Mouse (Mus musculus): ENCODE data around the gene Htr2c. TPM values are rescaled to one million over a fixed set of nuclear protein-coding genes. Genes with fewer than 3 reads are reported as not detected.

The Htr2c gene
- total and polyA plus RNA-seq, 3 experiments, result 0.05 TPM; not detected in 2

DNA sequence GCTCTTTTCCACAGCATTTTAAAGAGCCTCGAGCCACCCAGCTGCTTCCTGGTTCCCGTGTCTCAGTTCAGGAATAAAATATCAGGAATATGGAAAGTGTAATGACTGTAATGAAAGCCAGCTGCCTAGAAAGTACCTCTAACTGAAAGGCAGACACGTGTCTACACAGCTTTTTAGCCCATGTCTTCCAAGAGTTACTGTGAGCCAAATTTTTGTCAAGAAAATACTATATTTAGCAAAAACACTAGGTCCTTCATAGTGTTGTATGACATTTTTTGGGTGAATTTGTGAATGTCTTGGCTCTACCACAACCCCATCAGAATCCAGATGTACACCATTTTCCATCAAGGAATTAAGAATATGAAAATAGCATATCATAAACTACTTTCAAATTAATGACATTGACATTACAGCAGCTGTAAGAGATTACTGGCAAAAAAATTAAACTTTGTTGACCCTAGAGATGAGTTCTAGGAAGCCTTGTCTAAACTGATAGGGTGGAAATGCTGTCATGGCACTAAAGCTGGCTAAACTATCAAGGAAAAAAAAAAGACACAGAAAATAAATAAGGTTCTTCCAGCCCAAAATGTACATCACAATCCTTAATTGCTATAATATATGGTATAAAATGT is 255.2 kb downstream of the Htr2c start:
- H3K36me3 ChIP-seq (replicated peaks), result no peaks in the 10 kb centered on the region
- no peaks in the 10 kb centered on the region for H3K9me3 ChIP-seq (replicated peaks)
- DNase-seq (ENCODE audit: low spot score) (no peak), ATAC-seq (ENCODE audit: extremely low read depth, insufficient number of reproducible peaks, low FRiP score, poor library complexity, severe bottlenecking) (no peak)
- H3K27me3 ChIP-seq (ENCODE audit: insufficient read depth, low read length), result no peaks in the 10 kb centered on the region
- no peak for TF ChIP-seq TAL1 (conservative IDR thresholded peaks at IDR 0.05; ENCODE audit: low read depth, low read length)
- TF ChIP-seq GATA2 (IDR thresholded peaks at IDR 0.05; ENCODE audit: borderline replicate concordance, low read depth, low read length), result no peak
- no peak for TF ChIP-seq POLR2AphosphoS5 (IDR thresholded peaks at IDR 0.05; ENCODE audit: insufficient replicate concordance, low read depth, low read length)
- no peak for TF ChIP-seq GATA1 (IDR thresholded peaks at IDR 0.05; ENCODE audit: borderline replicate concordance, low read length)
- TF ChIP-seq CTCF (IDR thresholded peaks at IDR 0.05; ENCODE audit: low read depth, low read length), result no peak
- no peak overlapping the region for H3K4me3 ChIP-seq (ENCODE audit: low read depth, low read length)
- H3K4me1 ChIP-seq (ENCODE audit: insufficient read depth, low read depth, low read length), result no peaks in the 10 kb centered on the region

- Histone ChIP-seq H3K4me3 (ENCODE audit: low read depth, low read length) (no peak overlapping the region), H3K9me3 (replicated peaks) (peaks cover 3% of the 10 kb centered on the region; the same call in 1 of the 2 replicates), H3K4me1 (ENCODE audit: insufficient read depth, low read depth, low read length) (no peaks in the 10 kb centered on the region), H3K36me3 (replicated peaks) (no peaks in the 10 kb centered on the region), H3K27me3 (ENCODE audit: insufficient read depth, low read length) (no peaks in the 10 kb centered on the region)
- no peak for DNase-seq (ENCODE audit: low spot score)
- no peak for ATAC-seq (ENCODE audit: extremely low read depth, insufficient number of reproducible peaks, low FRiP score, poor library complexity, severe bottlenecking)
- TF ChIP-seq GATA2 (IDR thresholded peaks at IDR 0.05; ENCODE audit: borderline replicate concordance, low read depth, low read length) (no peak), GATA1 (IDR thresholded peaks at IDR 0.05; ENCODE audit: borderline replicate concordance, low read length) (no peak), CTCF (IDR thresholded peaks at IDR 0.05; ENCODE audit: low read depth, low read length) (no peak), POLR2AphosphoS5 (IDR thresholded peaks at IDR 0.05; ENCODE audit: insufficient replicate concordance, low read depth, low read length) (no peak), TAL1 (conservative IDR thresholded peaks at IDR 0.05; ENCODE audit: low read depth, low read length) (no peak)
Measured at GRCm38 (mm10) chrX:147238806-147239542, 276.7 kb downstream of the Htr2c start.
